Mouse (Mus musculus) spleen, adult 2 months (tissue): ENCODE results near the gene Slc5a6.

Experiments
- CTCF ChIP-seq: fragments of 200-500 bp; IDR thresholded peaks from 2 replicates; pipeline ENCODE4 v1.5.1; 2011; ENCODE audit warnings: mild to moderate bottlenecking, inconsistent platforms; ENCODE audit not compliant: insufficient read depth, insufficient read length, insufficient replicate concordance; ENCODE audit errors: extremely low read depth
- POLR2A ChIP-seq: fragments of 200-500 bp; IDR thresholded peaks from 2 replicates; pipeline ENCODE4 v1.6.1; 2011; ENCODE audit warnings: low read depth, low read length, inconsistent platforms

DNA sequence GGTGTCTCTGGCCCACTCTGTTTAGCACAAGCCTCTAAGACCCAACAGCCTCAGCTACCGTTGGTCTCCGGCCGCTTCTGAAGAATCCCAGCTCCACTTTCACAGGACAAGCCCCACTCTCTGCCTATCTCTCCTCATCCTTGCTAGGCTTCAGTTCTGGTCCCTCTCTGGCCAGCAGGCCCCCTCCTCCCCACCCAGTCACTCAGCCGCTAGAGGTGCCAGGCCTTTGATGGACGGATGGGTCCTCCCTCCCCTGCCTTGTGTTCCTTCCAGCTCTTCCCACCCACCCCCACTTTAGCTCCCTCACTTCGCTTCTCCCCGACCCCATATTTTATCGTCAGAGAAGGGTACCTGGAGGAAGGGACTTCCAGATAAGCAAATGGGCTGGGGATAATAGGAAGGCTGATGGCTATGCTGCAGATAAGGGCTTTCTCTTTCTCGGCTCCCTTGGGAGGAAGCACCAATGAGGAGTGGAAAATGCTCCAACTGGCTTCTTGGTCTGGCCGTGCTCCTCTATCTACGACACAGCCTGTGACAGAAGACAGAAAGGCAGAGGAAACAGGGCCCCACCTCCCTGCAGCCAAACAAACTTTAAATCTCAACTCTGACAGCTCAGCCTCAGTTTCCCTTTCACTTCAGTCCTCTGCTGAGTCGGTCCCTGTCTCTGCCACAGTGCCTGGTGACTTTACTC, 34.4 kb upstream of the Slc5a6 start:
- TF ChIP-seq POLR2A (no peak), CTCF (no peak)
